In genomic region chr19:57078867-57079605, GRCm38 (mm10) we compare ENCODE assay signal across 8 mouse cellular contexts.
DNase-seq lines count a peak whose midpoint lies in the region; ATAC-seq and TF ChIP-seq lines count a peak whose summit lies in the region.

No protein-coding gene starts in this region.

- no peaks in the 10 kb centered on the region for H3K9me3 ChIP-seq in embryonic facial prominence, embryonic 12.5 days
- no peaks in the 10 kb centered on the region for H3K9me3 ChIP-seq in heart, postnatal 0 days (replicated peaks; ENCODE audit: control insufficient read depth, low read length)
- no peaks in the 10 kb centered on the region for H3K9me3 ChIP-seq in midbrain, postnatal 0 days (ENCODE audit: low read length)
- H3K9me3 ChIP-seq in liver, embryonic 11.5 days (ENCODE audit: control insufficient read depth, low read length): no peaks in the 10 kb centered on the region

- H3K4me1 ChIP-seq in embryonic facial prominence, embryonic 12.5 days: peaks cover 30% of the 10 kb centered on the region
- H3K4me1 ChIP-seq in heart, postnatal 0 days (ENCODE audit: control insufficient read depth, insufficient read depth): no peaks in the 10 kb centered on the region
- H3K4me1 ChIP-seq in midbrain, postnatal 0 days (ENCODE audit: insufficient read depth, low read length): peaks cover 6% of the 10 kb centered on the region
- no peaks in the 10 kb centered on the region; the same call in 1 of the 2 replicates for H3K4me1 ChIP-seq in liver, embryonic 11.5 days (replicated peaks; ENCODE audit: control insufficient read depth, insufficient read depth, low read length)

- no peak for ATAC-seq in embryonic facial prominence, embryonic 12.5 days (ENCODE audit: insufficient number of reproducible peaks, insufficient read depth, low FRiP score, low TSS enrichment)
- peak; percentile 40 for ATAC-seq in heart, postnatal 0 days (ENCODE audit: insufficient read depth, low read depth)
- no peak for ATAC-seq in midbrain, postnatal 0 days (ENCODE audit: low FRiP score)
- no peak for ATAC-seq in liver, embryonic 11.5 days (replicated peaks; ENCODE audit: low FRiP score)

- TF ChIP-seq EP300 in heart, postnatal 0 days (IDR thresholded peaks at IDR 0.05; ENCODE audit: low read depth): no peak

- TF ChIP-seq CTCF in heart, postnatal 0 days (IDR thresholded peaks at IDR 0.05; ENCODE audit: low read depth): no peak
- TF ChIP-seq CTCF in midbrain, postnatal 0 days (IDR thresholded peaks at IDR 0.05): 0 out of 2 replicates have a peak, but pooled peaks have one; percentile 6

- no peak overlapping the region for H3K9ac ChIP-seq in embryonic facial prominence, embryonic 12.5 days
- no peak overlapping the region for H3K9ac ChIP-seq in heart, postnatal 0 days (replicated peaks; ENCODE audit: low read depth, low read length)
- no peak overlapping the region for H3K9ac ChIP-seq in midbrain, postnatal 0 days (replicated peaks; ENCODE audit: low read length, poor library complexity, severe bottlenecking)
- H3K9ac ChIP-seq in liver, embryonic 11.5 days (ENCODE audit: low read depth, low read length): no peak overlapping the region

- intact Hi-C loops in gastrocnemius, postnatal 36 days (cut with DNase I): no loop called here

- H3K27me3 ChIP-seq in embryonic facial prominence, embryonic 12.5 days: no peaks in the 10 kb centered on the region
- H3K27me3 ChIP-seq in heart, postnatal 0 days (ENCODE audit: control insufficient read depth, insufficient read depth, low read length): no peaks in the 10 kb centered on the region
- no peaks in the 10 kb centered on the region for H3K27me3 ChIP-seq in midbrain, postnatal 0 days (ENCODE audit: insufficient read depth, low read length)
- H3K27me3 ChIP-seq in liver, embryonic 11.5 days (replicated peaks; ENCODE audit: control insufficient read depth, insufficient read depth, low read length): no peaks in the 10 kb centered on the region

- H3K4me2 ChIP-seq in embryonic facial prominence, embryonic 12.5 days (replicated peaks): no peak overlapping the region
- no peak overlapping the region for H3K4me2 ChIP-seq in heart, postnatal 0 days (ENCODE audit: low read depth, low read length)
- no peak overlapping the region for H3K4me2 ChIP-seq in midbrain, postnatal 0 days (ENCODE audit: low read depth, low read length, poor library complexity, severe bottlenecking)
- H3K4me2 ChIP-seq in liver, embryonic 11.5 days: no peak overlapping the region

- H3K4me3 ChIP-seq in embryonic facial prominence, embryonic 12.5 days: no peak overlapping the region
- no peak overlapping the region for H3K4me3 ChIP-seq in heart, postnatal 0 days (ENCODE audit: low read depth, low read length)
- H3K4me3 ChIP-seq in midbrain, postnatal 0 days (ENCODE audit: low read depth, low read length): no peak overlapping the region
- H3K4me3 ChIP-seq in liver, embryonic 11.5 days (ENCODE audit: low read depth, low read length): no peak overlapping the region

- 47% methylated on average over 10 of the region's 10 CpGs for WGBS in embryonic facial prominence, embryonic 12.5 days
- 53% methylated on average over 10 of the region's 10 CpGs for WGBS in heart, postnatal 0 days
- 29% methylated on average over 10 of the region's 10 CpGs for WGBS in midbrain, postnatal 0 days
- 65% methylated on average over 10 of the region's 10 CpGs for WGBS in liver, embryonic 11.5 days

- peak; percentile 71 for DNase-seq in gastrocnemius, adult 18-20 months (ENCODE audit: low spot score)
- no peak for DNase-seq in gastrocnemius, postnatal 36 days
- peak; percentile 48 for DNase-seq in heart, postnatal 0 days (ENCODE audit: low spot score)
- DNase-seq in kidney, postnatal 10 days: peak; percentile 74
- DNase-seq in midbrain, postnatal 0 days (ENCODE audit: low spot score): peak; percentile 73
- DNase-seq in B cell, adult 2 months: no peak
- no peak for DNase-seq in liver, embryonic 11.5 days (ENCODE audit: low spot score)

- H3K36me3 ChIP-seq in embryonic facial prominence, embryonic 12.5 days: no peaks in the 10 kb centered on the region
- H3K36me3 ChIP-seq in heart, postnatal 0 days (replicated peaks; ENCODE audit: control insufficient read depth, insufficient read depth, low read length): peaks cover 54% of the 10 kb centered on the region
- H3K36me3 ChIP-seq in midbrain, postnatal 0 days (ENCODE audit: insufficient read depth, low read length): no peaks in the 10 kb centered on the region
- no peaks in the 10 kb centered on the region for H3K36me3 ChIP-seq in liver, embryonic 11.5 days (ENCODE audit: control insufficient read depth, insufficient read depth, low read length)

- H3K27ac ChIP-seq in embryonic facial prominence, embryonic 12.5 days: peak overlapping the region; percentile 30
- peak overlapping the region; percentile 72 for H3K27ac ChIP-seq in heart, postnatal 0 days (ENCODE audit: low read depth)
- H3K27ac ChIP-seq in midbrain, postnatal 0 days (ENCODE audit: low read depth, low read length): peak overlapping the region; percentile 55
- H3K27ac ChIP-seq in liver, embryonic 11.5 days (ENCODE audit: low read depth, low read length): no peak overlapping the region

Comparison
In these comparisons a context has a peak if more than half of its experiments do, and no peak if none do; other contexts are left out.
1. DNase-seq: peak in gastrocnemius, adult 18-20 months (single experiment), heart, postnatal 0 days (single experiment), kidney, postnatal 10 days (single experiment) and midbrain, postnatal 0 days (single experiment); none in gastrocnemius, postnatal 36 days (0 of 2), B cell, adult 2 months (0 of 2) and liver, embryonic 11.5 days (single experiment).